Mouse (Mus musculus): Measurements from ENCODE around the gene Arhgap22. TPM values are rescaled to one million over a fixed set of nuclear protein-coding genes. Genes with fewer than 3 reads are reported as not detected.

Gene Arhgap22
- total RNA-seq, 2 experiments from 2014 or later, result 0.35 to 1.4 TPM

Other genes starting within 250 kb of the Arhgap22 start
- not detected in 2 replicates for gene Lrrc18, start 222.6 kb upstream of the Arhgap22 start, total RNA-seq (2015)
- 0.21 TPM in 1 of 2 replicates, not detected in the other for gene Lrrc18, start 222.6 kb upstream of the Arhgap22 start, total RNA-seq (2017)
- 32.7 and 38.3 TPM in 2 replicates for gene Wdfy4, start 28.5 kb upstream of the Arhgap22 start, total RNA-seq (2015)
- 42.8 and 51.9 TPM in 2 replicates for gene Wdfy4, start 28.5 kb upstream of the Arhgap22 start, total RNA-seq (2017)
- gene Mapk8, start 233.1 kb downstream of the Arhgap22 start, total RNA-seq (2015), result 35.5 and 38.3 TPM in 2 replicates
- 65.6 and 68.9 TPM in 2 replicates for gene Mapk8, start 233.1 kb downstream of the Arhgap22 start, total RNA-seq (2017)

Data from megakaryocyte progenitor cell, adult 5-6 weeks (primary cell).